Mouse (Mus musculus) forebrain, embryonic 11.5 days (tissue): ENCODE data around the gene Zfyve21. TPM values are rescaled to one million over a fixed set of nuclear protein-coding genes. Genes with fewer than 3 reads are reported as not detected.

Experiments
- ATAC-seq: fragments of 200-750 bp; cut with Nextera tagmentation; replicated peaks from 2 replicates; pipeline ENCODE4 v1.8.0; 2017; ENCODE audit warnings: moderate TSS enrichment; ENCODE audit not compliant: low FRiP score
- DNase-seq: peaks from one replicate; pipeline ENCODE4 v3.0.0-alpha.2; 2017; ENCODE audit warnings: low spot score
- H3K27ac ChIP-seq: fragments of 300-500 bp; sonication (generic); 2 replicates; pipeline ENCODE4 v1.5.1; 2014; ENCODE audit warnings: low read depth, low read length
- H3K27me3 ChIP-seq: fragments of 300-500 bp; sonication (generic); 2 replicates; pipeline ENCODE4 v1.6.1; 2014; ENCODE audit warnings: mild to moderate bottlenecking, low read length, mixed read lengths; ENCODE audit not compliant: control insufficient read depth, insufficient read depth
- H3K36me3 ChIP-seq: fragments of 300-500 bp; sonication (generic); 2 replicates; pipeline ENCODE4 v1.6.1; 2014; ENCODE audit warnings: mild to moderate bottlenecking, low read length, moderate library complexity, mixed read lengths; ENCODE audit not compliant: control insufficient read depth, insufficient read depth
- H3K4me1 ChIP-seq: fragments of 300-500 bp; sonication (generic); replicated peaks from 2 replicates; pipeline ENCODE4 v1.6.1; 2014; ENCODE audit warnings: low read length, mixed read lengths; ENCODE audit not compliant: control insufficient read depth, insufficient read depth
- H3K4me2 ChIP-seq: fragments of 300-500 bp; sonication (generic); 2 replicates; pipeline ENCODE4 v1.6.1; 2014; ENCODE audit warnings: low read depth, mild to moderate bottlenecking, low read length, moderate library complexity, mixed read lengths; ENCODE audit not compliant: severe bottlenecking
- H3K4me3 ChIP-seq: fragments of 300-500 bp; sonication (generic); 2 replicates; pipeline ENCODE4 v1.5.1; 2014; ENCODE audit warnings: low read depth, low read length
- H3K9ac ChIP-seq: fragments of 300-500 bp; sonication (generic); 2 replicates; pipeline ENCODE4 v1.6.1; 2014; ENCODE audit warnings: low read length
- H3K9me3 ChIP-seq: fragments of 300-500 bp; sonication (generic); 2 replicates; pipeline ENCODE4 v1.6.1; 2016; ENCODE audit warnings: low read length, mixed read lengths; ENCODE audit not compliant: control insufficient read depth
- WGBS: fragments of 180-500 bp; shearing (Covaris S2); extraction: QIAGEN DNeasy Blood & Tissue Kit; methylation state at CpG from one replicate; pipeline ENCODE4 v1.1.7; 2014; 5-methylcytosine and 5-hydroxymethylcytosine counted together
- polyA plus RNA-seq: library from polyadenylated mRNA; unstranded; fragments of >200 nt; fragmentation: Nextera tagmentation; extraction: Ambion mirVana; gene quantifications from 2 replicates; pipeline ENCODE4 v1.2.1, GENCODE M21; 2014

The Zfyve21 gene
- polyA plus RNA-seq, 1 experiment from 2014 or later = 66.5 TPM

GRCm38 (mm10) chr12:111812075-111812474 lies 1.9 kb upstream of the Zfyve21 start:
- Histone ChIP-seq H3K4me1 (peaks cover 19% of the 10 kb centered on the region), H3K9ac (no peak overlapping the region), H3K9me3 (no peaks in the 10 kb centered on the region), H3K27ac (no peak overlapping the region), H3K4me2 (no peak overlapping the region), H3K4me3 (no peak overlapping the region), H3K36me3 (no peaks in the 10 kb centered on the region; the same call in 1 of the 2 replicates), H3K27me3 (no peaks in the 10 kb centered on the region)
- no peak for ATAC-seq
- no peak for DNase-seq
- 90% methylated on average over 13 of the region's 13 CpGs for WGBS

- no peaks in the 10 kb centered on the region; the same call in 1 of the 2 replicates for H3K36me3 ChIP-seq
- H3K4me1 ChIP-seq = peaks cover 19% of the 10 kb centered on the region
- peak overlapping the region; percentile 76 for H3K4me2 ChIP-seq
- no peaks in the 10 kb centered on the region for H3K27me3 ChIP-seq
- DNase-seq = no peak
- ATAC-seq = no peak
- H3K9me3 ChIP-seq = no peaks in the 10 kb centered on the region
- WGBS = 74% methylated on average over 12 of the region's 12 CpGs
- H3K4me3 ChIP-seq = peak overlapping the region; percentile 67
- H3K9ac ChIP-seq = peak overlapping the region; percentile 50
- H3K27ac ChIP-seq = no peak overlapping the region
These were observed 1.4 kb upstream of the Zfyve21 start for GRCm38 (mm10) chr12:111812611-111813010.

- Histone ChIP-seq H3K36me3 (no peaks in the 10 kb centered on the region; the same call in 1 of the 2 replicates), H3K9me3 (no peaks in the 10 kb centered on the region), H3K9ac (peak overlapping the region; percentile 50), H3K4me2 (peak overlapping the region; percentile 76), H3K27me3 (no peaks in the 10 kb centered on the region), H3K4me1 (peaks cover 19% of the 10 kb centered on the region), H3K27ac (no peak overlapping the region), H3K4me3 (peak overlapping the region; percentile 67)
- peak; percentile 6; the same call in 1 of the 2 replicates for ATAC-seq
- no peak for DNase-seq
- 5% methylated on average over 27 of the region's 27 CpGs for WGBS
These were observed 732 bp upstream of the Zfyve21 start for GRCm38 (mm10) chr12:111813111-111813765.

GRCm38 (mm10) chr12:111814769-111815762 lies 1.1 kb downstream of the Zfyve21 start:
- peak overlapping the region; percentile 73 for H3K9ac ChIP-seq
- no peaks in the 10 kb centered on the region for H3K9me3 ChIP-seq
- 29% methylated on average over 19 of the region's 19 CpGs for WGBS
- peak overlapping the region; percentile 67 for H3K4me2 ChIP-seq
- ATAC-seq (no peak), DNase-seq (no peak)
- peak overlapping the region; percentile 67 for H3K4me3 ChIP-seq
- peaks cover 17% of the 10 kb centered on the region for H3K4me1 ChIP-seq
- H3K27me3 ChIP-seq = no peaks in the 10 kb centered on the region
- no peak overlapping the region for H3K27ac ChIP-seq
- H3K36me3 ChIP-seq = no peaks in the 10 kb centered on the region

GRCm38 (mm10) chr12:111816528-111816927 lies 2.6 kb downstream of the Zfyve21 start:
- Histone ChIP-seq H3K27me3 (no peaks in the 10 kb centered on the region), H3K4me3 (no peak overlapping the region), H3K9me3 (no peaks in the 10 kb centered on the region), H3K4me2 (no peak overlapping the region), H3K9ac (no peak overlapping the region), H3K4me1 (peaks cover 17% of the 10 kb centered on the region), H3K36me3 (no peaks in the 10 kb centered on the region), H3K27ac (no peak overlapping the region)
- WGBS = 74% methylated on average over 13 of the region's 13 CpGs
- ATAC-seq = no peak
- DNase-seq = no peak

- Histone ChIP-seq H3K4me3 (no peak overlapping the region), H3K4me2 (no peak overlapping the region), H3K27me3 (no peaks in the 10 kb centered on the region), H3K36me3 (no peaks in the 10 kb centered on the region), H3K9ac (no peak overlapping the region), H3K4me1 (peaks cover 17% of the 10 kb centered on the region), H3K9me3 (no peaks in the 10 kb centered on the region), H3K27ac (no peak overlapping the region)
- no peak for DNase-seq
- 84% methylated on average over 9 of the region's 9 CpGs for WGBS
- no peak for ATAC-seq
These were observed 3.0 kb downstream of the Zfyve21 start for GRCm38 (mm10) chr12:111816967-111817366.

- no peaks in the 10 kb centered on the region for H3K27me3 ChIP-seq
- H3K9ac ChIP-seq = no peak overlapping the region
- no peak for ATAC-seq
- no peak for DNase-seq
- no peak overlapping the region for H3K4me3 ChIP-seq
- H3K9me3 ChIP-seq = no peaks in the 10 kb centered on the region
- H3K4me1 ChIP-seq = peaks cover 12% of the 10 kb centered on the region
- no peaks in the 10 kb centered on the region for H3K36me3 ChIP-seq
- no peak overlapping the region for H3K27ac ChIP-seq
- 93% methylated on average over 8 of the region's 8 CpGs for WGBS
- H3K4me2 ChIP-seq = no peak overlapping the region
These were observed 4.0 kb downstream of the Zfyve21 start for GRCm38 (mm10) chr12:111817991-111818390.

- Histone ChIP-seq H3K27me3 (no peaks in the 10 kb centered on the region), H3K9me3 (no peaks in the 10 kb centered on the region), H3K4me1 (peaks cover 10% of the 10 kb centered on the region), H3K4me2 (no peak overlapping the region), H3K4me3 (no peak overlapping the region), H3K9ac (no peak overlapping the region), H3K36me3 (no peaks in the 10 kb centered on the region), H3K27ac (no peak overlapping the region)
- DNase-seq (no peak), ATAC-seq (no peak)
- 81% methylated on average over 8 of the region's 8 CpGs for WGBS
These were observed 6.0 kb downstream of the Zfyve21 start for GRCm38 (mm10) chr12:111819936-111820335.
